Mouse (Mus musculus) hematopoietic stem cell, adult 5-6 weeks (primary cell): ENCODE results near the gene Mapk3. TPM values are rescaled to one million over a fixed set of nuclear protein-coding genes. Genes with fewer than 3 reads are reported as not detected.
A peak's percentile ranks its signal among the peaks of the same experiment; 100 is the strongest.

Experiments
- ATAC-seq, 2 experiments: fragments of 125-278 bp in 1 of 2; replicated peaks in 1 of 2; 2 replicates each; pipeline ENCODE4 v1.8.0; 2016 to 2017; ENCODE audit warnings: inconsistent platforms in 2 of 2, mild to moderate bottlenecking in 2 of 2, moderate number of reproducible peaks in 2 of 2, low read depth in 1 of 2, moderate TSS enrichment in 1 of 2; ENCODE audit not compliant: low FRiP score in 2 of 2, poor library complexity in 2 of 2, severe bottlenecking in 2 of 2, insufficient read depth in 1 of 2, low TSS enrichment in 1 of 2
- total RNA-seq: library from RNA; stranded (forward); fragments of 172-1452, 232-1000 nt; gene quantifications from 2 replicates; pipeline ENCODE4 v1.2.3, GENCODE M21; 2017

Gene Mapk3
- total RNA-seq, 1 experiment from 2014 or later, result 35.8 TPM

DNA sequence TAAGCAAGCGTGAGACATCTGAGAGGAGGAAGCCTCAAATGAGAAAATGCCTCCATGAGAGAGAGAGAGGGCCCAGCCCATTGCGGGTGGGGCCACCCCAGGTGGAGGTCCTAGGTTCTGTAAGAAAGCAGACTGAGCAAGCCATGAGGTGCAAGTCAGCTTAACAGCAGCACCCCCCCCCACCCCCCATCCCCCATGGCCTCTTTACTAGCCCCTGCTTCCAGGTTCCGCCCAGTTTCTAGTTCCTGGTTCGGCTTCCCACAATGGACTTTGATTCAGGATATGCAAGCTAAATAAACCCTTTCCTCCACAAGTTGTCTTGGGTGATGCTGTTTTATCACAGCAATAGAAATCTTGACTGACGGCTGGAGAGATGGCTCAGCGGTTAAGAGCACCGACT lies 10.6 kb upstream of the Mapk3 start:
- no peak for ATAC-seq

DNA sequence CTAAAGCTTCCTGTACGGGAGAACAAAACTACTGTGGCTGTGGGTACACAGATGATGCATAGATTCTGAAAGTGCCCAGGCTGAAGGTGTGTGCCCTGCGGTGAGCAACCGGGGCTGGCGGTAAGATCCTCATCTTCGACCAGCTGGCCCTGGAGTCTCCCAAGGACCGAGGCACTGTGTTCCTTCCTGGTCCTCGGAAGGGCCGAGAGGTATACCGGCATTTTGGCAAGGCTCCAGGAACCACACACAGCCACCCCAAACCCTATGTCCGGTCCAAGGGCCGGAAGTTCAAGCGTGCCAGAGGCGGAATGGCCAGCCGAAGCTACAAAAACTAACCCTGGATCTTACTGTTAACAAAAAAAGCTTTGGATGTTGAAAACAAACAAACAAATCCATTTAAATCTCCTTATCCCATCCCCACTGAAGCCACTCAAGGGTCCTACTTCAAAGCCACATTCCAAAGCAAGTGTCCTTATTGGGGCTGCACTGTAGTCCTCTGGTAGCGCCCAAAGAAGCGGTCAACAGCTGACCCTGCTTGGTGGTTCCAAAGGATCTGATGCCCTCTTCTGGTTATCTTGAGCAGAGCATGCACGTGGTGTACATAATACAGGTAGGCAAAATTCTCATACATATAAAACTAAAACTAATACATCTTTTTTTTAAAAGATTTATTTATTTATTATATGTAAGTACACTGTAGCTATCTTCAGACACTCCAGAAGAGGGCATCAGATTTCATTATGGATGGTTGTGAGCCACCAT lies 9.6 kb upstream of the Mapk3 start:
- ATAC-seq, result no peak

DNA sequence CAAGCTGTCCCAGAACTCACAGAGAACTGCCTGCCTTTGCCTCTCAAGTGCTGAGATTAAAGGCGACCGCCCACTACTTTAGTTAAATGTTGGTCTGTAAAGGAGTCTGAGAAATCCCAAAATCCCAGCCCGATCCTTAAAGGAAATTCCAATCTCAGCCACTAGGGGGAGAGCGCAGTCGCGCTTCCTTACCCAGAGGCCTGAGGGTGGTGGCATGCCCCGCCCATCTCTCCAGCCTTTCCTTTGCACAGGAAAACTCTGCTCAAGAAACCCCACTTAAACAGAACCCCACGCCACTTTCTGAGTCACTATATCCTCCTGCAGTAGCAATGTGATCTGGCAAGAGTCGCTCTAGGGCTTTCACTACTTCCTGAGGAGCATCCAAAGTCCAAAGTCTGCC lies 4.5 kb upstream of the Mapk3 start:
- ATAC-seq, result peak; percentile 43 to 65; a peak in 3 of 4 replicates

DNA sequence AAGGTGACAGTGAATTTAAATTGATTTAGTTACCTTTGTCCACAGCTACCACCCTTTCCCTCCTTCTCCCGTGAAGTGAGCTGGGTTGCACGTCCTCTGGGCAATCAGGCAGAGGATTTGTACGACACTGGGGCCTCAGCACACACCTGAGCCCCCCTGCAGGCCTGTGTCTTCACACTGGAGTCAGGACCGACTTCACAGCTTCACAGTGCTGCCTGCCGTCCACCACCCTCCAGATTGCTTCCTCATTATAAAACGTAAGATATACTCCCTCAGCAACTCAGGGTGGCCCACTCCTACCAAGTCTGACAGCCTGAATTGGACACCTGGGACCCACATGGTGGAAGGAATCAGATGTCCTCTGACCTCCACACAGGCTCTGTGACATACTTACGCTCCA lies 862 bp upstream of the Mapk3 start:
- no peak for ATAC-seq

DNA sequence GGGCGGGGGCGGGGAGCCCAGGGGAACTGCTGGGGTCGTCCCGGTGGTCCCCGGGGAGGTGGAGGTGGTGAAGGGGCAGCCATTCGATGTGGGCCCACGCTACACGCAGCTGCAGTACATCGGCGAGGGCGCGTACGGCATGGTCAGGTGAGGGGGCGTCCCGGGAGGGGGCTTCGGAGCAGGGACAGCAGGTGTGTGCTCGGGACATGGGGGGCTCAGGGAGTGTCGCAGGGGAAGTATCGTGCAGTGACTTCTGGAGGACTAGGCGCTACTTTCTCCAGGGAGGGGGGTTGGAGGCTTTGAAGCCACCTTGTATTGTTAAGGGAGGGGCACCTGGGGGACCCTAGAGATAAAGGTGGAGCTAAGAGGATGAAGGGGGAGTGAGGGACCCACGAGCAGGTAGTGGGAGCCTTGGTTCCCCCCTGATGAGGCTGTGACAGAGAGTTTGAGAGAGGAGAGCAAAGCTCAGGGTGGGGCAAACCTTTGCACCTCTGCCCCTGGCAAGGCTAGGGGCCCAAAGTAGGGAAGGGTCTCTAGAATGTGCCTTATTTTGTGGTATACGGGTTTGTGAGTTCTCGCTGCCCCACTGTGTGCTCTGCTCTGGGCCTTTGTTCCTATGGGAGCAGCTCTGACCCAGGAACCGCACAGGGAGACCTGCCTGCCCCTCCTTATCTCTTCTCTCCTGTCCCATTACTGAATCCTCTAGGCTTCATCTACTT lies 430 bp downstream of the Mapk3 start:
- ATAC-seq, result peak in 1 of 2 experiments; percentile 7; a peak in 1 of 4 replicates

DNA sequence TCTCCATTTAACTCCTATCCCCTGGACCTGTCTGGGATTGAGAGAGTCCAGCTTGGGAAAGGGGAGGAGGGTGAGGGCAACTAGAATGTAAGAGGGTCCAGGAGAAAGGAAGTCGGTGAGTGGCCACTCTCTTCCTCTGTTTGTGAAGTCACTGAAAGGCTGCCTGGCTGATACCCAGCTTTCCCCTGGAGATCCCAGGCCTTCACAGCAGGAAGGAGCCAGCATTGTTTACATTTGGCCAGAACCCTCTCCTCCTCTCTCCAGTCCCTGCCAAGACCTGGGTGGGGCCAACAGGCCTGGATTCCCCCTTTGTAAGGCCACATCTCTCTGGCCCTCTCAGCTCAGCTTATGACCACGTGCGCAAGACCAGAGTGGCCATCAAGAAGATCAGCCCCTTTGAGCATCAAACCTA lies 996 bp downstream of the Mapk3 start:
- ATAC-seq, result no peak

DNA sequence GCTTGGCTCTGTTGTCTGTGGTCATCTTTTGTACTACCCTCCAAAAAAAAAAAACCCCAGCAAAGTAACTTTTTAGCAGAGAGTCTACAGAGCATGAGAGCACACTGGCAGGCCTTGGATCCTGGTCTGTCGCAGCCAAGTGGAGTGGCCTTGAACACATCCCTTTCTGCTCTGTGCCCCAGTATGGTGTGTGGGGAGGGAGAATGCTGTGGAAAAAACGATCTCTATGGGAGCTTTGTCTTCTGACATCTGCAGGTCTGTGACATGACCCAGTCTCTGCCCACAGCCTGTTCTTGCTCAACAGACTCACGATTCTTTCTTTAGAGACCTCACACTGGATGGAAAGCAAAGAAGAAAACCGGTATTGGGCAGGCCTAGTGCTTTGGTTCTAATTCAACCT lies 1.6 kb downstream of the Mapk3 start:
- ATAC-seq, result no peak

DNA sequence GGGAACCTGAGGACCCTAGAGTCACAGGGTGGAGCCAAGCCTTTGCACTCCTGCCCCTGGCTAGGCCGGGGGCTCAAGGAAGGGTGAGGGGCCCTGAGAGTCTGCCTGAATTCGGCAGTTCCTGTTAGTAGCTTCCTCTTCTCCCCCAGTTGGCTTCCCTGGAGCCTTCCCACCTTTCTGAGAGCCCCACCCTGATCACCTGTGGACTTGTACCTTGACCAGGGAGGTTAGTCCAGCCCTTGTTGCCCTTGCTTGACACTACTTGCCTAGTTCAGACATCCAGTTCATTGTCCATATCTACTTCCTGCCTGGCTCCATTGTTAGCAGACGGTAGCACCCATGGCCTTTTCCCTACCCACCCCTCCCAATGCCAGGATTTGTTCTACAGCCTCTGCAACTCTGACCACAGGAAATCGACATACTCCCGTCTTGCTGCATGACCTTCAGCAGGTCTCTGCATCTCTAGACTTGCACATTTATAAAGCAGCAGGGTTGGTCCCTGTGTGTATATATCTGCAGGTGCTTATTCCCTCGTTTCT lies 2.2 kb downstream of the Mapk3 start:
- no peak for ATAC-seq

DNA sequence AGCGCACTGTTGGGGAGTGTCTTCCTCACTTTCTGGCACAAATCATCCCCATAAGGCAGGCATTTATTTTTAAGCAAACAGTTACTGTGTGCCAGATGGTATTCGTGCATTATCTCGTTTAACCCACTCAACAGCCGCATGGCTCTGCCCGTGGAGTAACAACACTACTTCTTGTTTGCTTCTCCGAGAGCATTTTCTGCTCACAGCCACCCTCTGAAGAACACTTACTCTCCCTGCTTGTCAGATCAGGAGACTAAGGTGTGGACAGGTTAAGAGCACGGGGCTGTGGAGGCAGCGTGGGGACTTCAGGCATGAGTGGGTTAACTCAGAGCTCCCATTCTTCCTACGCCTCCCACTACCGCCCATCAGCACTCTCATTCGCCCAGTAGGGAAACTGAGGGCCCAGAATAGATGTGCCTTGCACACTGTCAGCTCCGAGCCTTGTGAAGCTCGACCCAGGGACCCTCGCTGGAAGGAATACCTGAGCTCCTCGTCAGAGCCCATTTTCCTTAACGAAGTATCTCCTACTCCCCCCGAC lies 3.1 kb downstream of the Mapk3 start:
- ATAC-seq, result no peak

DNA sequence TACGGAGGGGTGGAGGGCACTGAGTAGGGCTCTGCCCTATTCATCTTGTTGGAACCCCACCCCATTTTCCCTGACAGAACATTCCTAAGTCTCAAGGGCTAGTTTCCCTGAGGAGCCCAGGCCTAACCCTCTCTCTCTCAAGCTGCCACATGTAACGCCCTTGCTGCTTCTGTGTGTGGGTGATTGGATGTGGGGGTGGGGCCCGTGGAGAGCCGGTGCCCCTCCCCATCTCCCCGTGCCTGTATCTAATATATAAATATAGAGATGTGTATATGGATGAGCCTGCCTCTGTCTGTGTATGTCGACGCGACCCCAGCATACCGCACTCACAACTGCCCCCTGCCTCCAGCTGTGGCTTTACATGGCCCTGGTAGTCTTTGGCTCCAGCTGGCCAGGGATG lies 6.1 kb downstream of the Mapk3 start:
- no peak for ATAC-seq

DNA sequence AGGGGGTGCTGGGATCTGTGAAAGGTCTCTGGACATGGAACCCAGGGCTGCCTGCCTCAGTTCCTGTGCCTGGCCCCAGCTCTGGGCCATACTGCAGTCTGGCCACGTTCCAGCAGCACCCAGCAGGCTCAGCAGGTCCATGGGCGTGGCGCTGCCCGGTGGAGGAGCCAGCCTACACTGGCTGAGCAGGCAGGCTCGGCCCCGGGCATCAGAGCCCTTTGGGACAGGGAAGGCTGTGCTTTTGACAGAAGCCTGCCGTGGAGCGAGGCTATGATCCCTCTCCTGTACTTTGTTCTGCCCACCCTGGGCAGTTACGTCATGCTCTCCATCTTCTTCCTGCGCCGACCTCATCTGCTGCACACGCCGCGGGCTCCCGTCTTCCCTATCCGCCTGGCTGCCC lies 6.8 kb downstream of the Mapk3 start, which contains the start of gene Gdpd3:
TSS of gene Gdpd3 (plus strand) at position 134 of the 400 bp plus-strand sequence.
- no peak for ATAC-seq

DNA sequence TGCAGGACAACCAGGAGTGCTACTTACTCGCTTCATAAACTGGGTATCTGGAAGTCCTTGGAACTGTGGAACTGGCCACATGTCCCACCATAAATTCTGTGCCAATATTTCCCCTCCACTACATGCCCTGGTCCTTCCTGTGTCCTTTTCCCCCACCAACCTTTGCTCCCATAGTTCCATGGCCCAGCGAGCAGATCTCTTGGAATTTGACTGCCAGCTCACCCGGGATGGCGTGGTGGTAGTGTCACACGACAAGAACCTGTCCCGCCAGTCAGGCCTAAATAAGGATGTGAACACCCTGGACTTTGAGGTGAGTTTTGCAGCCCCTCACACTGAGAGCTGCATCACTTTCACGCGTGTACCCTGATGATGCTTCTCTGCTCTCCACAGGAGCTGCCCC lies 7.6 kb downstream of the Mapk3 start:
- ATAC-seq, result no peak

DNA sequence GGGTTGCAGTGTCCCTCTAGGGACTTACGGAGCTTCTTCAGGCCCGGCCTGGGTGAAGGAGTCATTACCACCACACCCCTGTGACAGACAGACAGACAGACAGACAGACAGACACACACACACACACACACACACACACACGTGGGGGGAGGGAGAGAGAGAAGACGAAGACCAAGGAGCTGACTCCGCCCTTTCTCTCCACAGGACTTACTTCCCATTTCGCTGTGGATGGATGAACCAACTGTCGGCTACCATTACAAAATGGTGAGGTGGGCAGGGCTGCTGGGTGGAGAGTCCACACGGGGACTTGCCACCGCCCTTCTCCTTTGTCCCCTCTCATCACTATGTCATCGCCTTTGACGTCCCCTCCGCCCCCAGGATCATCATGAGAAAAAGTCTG lies 11.4 kb downstream of the Mapk3 start:
- ATAC-seq, result peak; percentile 53 to 67; a peak in 3 of 4 replicates

DNA sequence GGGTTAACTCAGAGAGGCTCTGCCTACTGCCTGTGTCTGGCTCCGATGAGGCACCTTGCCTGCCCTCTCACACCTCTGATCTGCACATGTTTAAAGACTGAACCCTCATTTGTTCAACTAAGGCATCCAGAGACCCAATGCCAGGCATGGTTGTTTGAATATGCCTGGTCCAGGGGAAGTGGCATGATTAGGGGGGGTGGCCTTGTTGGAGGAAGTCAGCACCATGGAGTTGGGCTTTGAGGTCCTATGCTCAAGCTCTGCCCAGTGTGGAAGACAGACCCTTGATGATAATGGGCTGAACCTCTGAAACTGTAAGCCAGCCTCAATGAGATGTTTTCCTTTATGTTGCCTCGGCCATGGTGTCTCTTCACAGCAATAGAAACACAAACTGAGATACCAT lies 13.9 kb downstream of the Mapk3 start:
- ATAC-seq, result no peak

DNA sequence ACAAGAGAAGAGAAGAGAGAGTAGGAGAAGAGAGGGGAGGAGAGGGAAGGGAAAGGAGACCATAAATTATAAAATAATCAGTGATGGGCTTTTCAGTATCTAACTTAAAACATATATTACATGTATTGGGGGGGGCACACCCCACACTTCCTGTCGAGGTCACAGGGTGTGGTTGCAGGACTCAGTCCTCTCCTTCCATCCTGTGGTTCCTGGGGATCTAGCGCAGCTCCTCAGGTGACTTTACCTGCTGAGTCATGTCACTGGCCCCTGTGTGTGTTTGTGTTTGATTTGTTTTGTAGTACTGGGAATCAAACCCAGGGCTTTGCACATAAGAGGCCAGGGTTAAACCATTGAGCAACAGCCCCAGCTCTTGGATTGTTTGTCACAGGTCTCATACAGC lies 15.1 kb downstream of the Mapk3 start:
- ATAC-seq, result no peak

DNA sequence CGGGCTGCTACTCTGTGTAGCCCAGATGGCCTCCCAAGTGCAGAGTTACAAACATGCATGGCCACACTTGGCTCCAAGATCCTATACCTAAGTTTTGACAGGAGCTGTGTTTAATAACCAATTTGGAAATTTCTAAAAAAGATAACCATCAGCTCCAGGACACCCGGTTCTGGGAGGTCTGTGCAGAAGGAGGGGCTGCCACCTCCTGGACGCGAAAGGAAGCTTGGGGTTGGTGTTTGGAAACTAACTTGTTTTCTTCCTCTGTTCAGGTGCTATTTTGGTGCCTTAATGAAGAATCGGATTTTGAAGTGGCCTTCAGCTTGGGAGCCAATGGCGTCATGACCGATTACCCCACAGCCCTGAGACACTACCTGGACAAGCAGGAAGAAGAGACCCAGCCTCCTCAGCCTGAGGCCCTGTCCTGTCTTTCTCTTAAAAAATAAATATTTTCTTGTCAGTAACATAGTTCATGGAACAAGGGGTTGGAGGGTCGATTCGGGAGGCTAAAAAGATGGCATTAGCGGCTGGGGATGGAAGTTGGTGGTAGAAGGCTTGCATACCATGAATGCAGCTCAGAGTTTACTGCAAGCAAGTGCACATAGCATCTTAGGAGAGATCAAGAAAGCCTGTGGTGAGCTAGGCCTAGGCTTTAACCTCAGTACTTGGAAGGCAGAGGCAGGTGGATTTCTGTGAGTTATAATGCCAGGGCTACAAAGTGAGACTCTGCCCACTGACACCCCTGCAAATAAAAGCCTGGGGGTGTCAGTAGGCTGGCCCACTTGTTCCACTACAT lies 16.0 kb downstream of the Mapk3 start:
- ATAC-seq, result no peak

DNA sequence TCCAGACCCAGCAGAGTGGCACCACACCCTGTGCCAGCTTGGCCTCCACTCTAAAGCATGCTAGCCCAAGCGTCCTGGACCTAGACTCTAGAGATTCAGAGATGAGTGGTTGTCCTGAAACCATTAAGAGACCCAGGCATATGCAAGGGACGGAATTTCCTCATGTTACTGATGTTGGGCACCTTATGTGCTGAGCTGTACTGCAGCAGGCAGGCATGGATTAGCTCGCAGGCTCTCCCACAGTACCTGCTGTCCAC lies 16.5 kb downstream of the Mapk3 start:
- no peak for ATAC-seq

DNA sequence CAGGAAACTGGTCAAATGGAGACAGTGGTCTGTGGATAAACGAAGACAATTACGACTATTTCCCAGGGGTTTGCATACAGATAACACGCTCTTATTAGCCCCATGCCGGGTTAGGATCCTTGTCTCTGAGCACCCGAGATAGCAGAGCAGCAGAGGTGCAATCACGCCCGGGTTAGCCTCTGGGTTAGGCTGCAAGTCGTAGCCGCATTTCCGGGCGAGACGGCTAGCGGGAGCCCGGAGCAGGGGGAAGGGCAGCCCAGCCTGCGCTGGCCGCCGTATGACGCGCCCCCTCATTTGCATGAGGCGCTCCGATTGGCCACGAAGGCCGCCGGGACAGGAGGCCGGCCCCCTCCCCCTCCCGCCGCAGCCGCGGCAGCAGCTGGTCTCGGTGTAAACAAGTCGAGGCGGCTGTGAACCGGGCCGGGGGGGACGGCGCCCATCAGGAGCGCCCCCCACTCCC lies 17.2 kb downstream of the Mapk3 start, which contains the start of gene Ypel3:
TSS of gene Ypel3 (plus strand) at position 358 of the 460 bp plus-strand sequence.
- ATAC-seq, result peak; percentile 85 to 90
